Mouse (Mus musculus): ENCODE measurements around the gene Phactr3.
A peak's percentile ranks its signal among the peaks of the same experiment; 100 is the strongest.
"Not testable (repeated sequence)": the region's sequence is repeated elsewhere in the genome, so short reads cannot be mapped to it uniquely, and the experiment has no call there.

The Phactr3 gene

DNA sequence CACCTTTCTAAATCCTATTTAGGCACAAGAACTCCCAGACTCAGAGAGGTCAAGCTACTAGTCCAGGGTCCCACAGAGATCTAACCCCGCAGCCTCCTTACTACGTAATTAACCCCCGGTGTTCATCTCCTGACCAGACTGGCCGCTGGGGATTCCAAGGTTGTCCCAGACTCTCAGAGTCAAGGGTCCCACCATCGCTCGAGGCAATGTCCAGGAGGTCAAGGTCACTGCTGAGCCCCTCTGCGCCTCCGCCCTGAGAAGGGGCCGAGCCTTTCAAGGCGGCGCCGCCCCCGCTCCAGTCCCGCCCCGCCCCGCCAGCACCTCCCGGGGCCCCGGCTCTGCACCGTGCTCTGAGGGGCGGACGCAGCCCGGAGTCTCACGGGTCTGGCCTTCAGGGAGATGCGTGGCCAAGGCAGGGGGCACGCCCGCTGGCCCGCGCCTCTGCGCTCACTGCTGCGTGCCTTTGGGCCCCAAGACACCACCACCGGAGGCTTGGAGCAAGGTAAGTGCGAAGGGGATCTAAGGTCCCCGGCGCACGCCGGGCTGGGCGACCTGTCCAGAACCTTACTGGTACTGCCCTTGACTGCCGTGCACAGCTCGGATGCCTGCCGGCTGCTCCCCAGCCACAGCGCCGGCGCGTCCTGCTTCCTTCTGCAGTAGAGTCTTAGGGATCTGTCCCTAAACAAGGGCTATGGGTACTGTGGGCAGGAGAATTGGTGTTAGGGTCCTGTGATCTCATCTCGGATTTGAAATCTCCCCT, at the start of gene Phactr3:
TSS of gene Phactr3 (plus strand) at position 175 of the 760 bp plus-strand sequence.
- Histone ChIP-seq H3K27me3 (ENCODE audit: insufficient read depth, low read length) (peaks cover 80% of the 10 kb centered on the region), H3K4me3 (replicated peaks; ENCODE audit: low read length) (peak within 1 kb of the TSS; percentile 80), H3K9me3 (ENCODE audit: low read length) (no peaks in the 10 kb centered on the region), H3K36me3 (ENCODE audit: insufficient read depth, low read length) (no peaks in the 10 kb centered on the region), H3K4me1 (replicated peaks; ENCODE audit: low read depth, low read length) (peaks cover 41% of the 10 kb centered on the region)
- TF ChIP-seq NANOG (IDR thresholded peaks at IDR 0.05; ENCODE audit: borderline replicate concordance, low read length) (no peak), CTCF (conservative IDR thresholded peaks at IDR 0.05; ENCODE audit: low read length) (no peak), POU5F1 (IDR thresholded peaks at IDR 0.05; ENCODE audit: borderline replicate concordance, low read length) (no peak)

DNA sequence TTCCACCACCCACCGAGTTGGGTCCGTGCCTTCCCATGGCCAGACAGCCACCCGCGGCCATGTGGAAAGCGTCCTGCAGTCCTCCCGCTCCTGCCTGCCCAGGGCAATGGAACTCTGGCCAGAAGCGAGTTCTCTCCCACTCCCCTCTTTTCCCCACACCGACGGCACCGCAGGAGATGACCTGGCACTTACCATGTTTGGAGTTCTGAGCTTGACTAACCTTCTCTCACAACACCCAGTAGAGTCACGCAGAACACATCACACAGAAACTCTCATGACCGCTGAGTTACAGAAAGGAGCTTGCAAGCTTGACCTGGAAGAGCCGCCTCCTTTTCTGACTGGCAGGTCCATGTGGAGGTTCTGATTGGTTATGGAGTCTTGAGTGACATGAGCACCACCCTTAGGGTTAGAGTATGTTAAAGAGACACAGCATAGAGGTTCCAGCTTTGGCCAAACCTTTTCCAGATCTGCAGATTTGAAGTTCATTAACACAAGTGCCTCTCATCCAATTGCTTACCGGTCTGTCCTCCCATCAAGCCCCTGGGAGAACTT, 40.5 kb upstream of the Phactr3 start, which contains the start of gene Zfp931:
TSS of gene Zfp931 (minus strand) at position 311 of the 552 bp plus-strand sequence.
- not testable (repeated sequence) for H3K4me1 ChIP-seq (replicated peaks; ENCODE audit: low read depth, low read length); H3K36me3 ChIP-seq (ENCODE audit: insufficient read depth, low read length); H3K9me3 ChIP-seq (ENCODE audit: low read length); H3K27me3 ChIP-seq (ENCODE audit: insufficient read depth, low read length)
- peak within 1 kb of the TSS; percentile 78 for H3K4me3 ChIP-seq (replicated peaks; ENCODE audit: low read length)

- no peaks in the 10 kb centered on the region for H3K36me3 ChIP-seq (ENCODE audit: insufficient read depth, low read length)
- no peak for TF ChIP-seq NANOG (IDR thresholded peaks at IDR 0.05; ENCODE audit: borderline replicate concordance, low read length)
- no peak for TF ChIP-seq POU5F1 (IDR thresholded peaks at IDR 0.05; ENCODE audit: borderline replicate concordance, low read length)
- TF ChIP-seq CTCF (conservative IDR thresholded peaks at IDR 0.05; ENCODE audit: low read length), result no peak
- H3K9me3 ChIP-seq (ENCODE audit: low read length), result no peaks in the 10 kb centered on the region
- H3K27me3 ChIP-seq (ENCODE audit: insufficient read depth, low read length), result no peaks in the 10 kb centered on the region
- peaks cover 6% of the 10 kb centered on the region for H3K4me1 ChIP-seq (replicated peaks; ENCODE audit: low read depth, low read length)
- H3K4me3 ChIP-seq (replicated peaks; ENCODE audit: low read length), result no peak overlapping the region
These were observed 29.2 kb upstream of the Phactr3 start for GRCm38 (mm10) chr2:178089586-178089985.

DNA sequence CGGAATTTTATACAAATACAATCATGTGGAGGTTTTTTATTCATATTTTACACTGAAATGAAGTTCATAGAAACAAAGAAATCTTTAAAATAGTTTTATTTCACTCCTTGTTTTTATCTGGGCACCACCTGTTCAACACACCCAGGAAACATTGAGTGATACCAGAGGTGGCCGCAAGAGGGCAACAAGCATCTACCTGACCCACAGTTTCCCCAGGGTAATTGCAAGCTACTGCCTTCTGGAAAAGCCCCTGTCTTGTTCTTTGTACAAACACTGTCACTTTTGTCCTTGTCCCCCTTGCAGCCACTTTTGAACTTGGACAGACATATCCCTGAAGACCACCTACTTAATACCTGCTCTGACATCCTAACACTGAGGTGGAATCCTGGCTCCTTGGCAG, 20.8 kb upstream of the Phactr3 start:
- H3K4me3 ChIP-seq (replicated peaks; ENCODE audit: low read length), result no peak overlapping the region
- H3K9me3 ChIP-seq (ENCODE audit: low read length), result no peaks in the 10 kb centered on the region
- no peaks in the 10 kb centered on the region; the same call in 1 of the 2 replicates for H3K27me3 ChIP-seq (ENCODE audit: insufficient read depth, low read length)
- no peaks in the 10 kb centered on the region for H3K36me3 ChIP-seq (ENCODE audit: insufficient read depth, low read length)
- peak; percentile 84 for TF ChIP-seq CTCF (conservative IDR thresholded peaks at IDR 0.05; ENCODE audit: low read length)
- no peak for TF ChIP-seq POU5F1 (IDR thresholded peaks at IDR 0.05; ENCODE audit: borderline replicate concordance, low read length)
- no peaks in the 10 kb centered on the region; the same call in 1 of the 2 replicates for H3K4me1 ChIP-seq (replicated peaks; ENCODE audit: low read depth, low read length)

GRCm38 (mm10) chr2:178101957-178102356, 16.8 kb upstream of the Phactr3 start:
- Histone ChIP-seq H3K27me3 (ENCODE audit: insufficient read depth, low read length) (no peaks in the 10 kb centered on the region; the same call in 1 of the 2 replicates), H3K4me3 (replicated peaks; ENCODE audit: low read length) (no peak overlapping the region), H3K9me3 (ENCODE audit: low read length) (no peaks in the 10 kb centered on the region), H3K4me1 (replicated peaks; ENCODE audit: low read depth, low read length) (no peaks in the 10 kb centered on the region; the same call in 1 of the 2 replicates), H3K36me3 (ENCODE audit: insufficient read depth, low read length) (no peaks in the 10 kb centered on the region)
- TF ChIP-seq POU5F1 (IDR thresholded peaks at IDR 0.05; ENCODE audit: borderline replicate concordance, low read length), result no peak
- TF ChIP-seq NANOG (IDR thresholded peaks at IDR 0.05; ENCODE audit: borderline replicate concordance, low read length), result no peak
- TF ChIP-seq CTCF (conservative IDR thresholded peaks at IDR 0.05; ENCODE audit: low read length), result peak; percentile 82

DNA sequence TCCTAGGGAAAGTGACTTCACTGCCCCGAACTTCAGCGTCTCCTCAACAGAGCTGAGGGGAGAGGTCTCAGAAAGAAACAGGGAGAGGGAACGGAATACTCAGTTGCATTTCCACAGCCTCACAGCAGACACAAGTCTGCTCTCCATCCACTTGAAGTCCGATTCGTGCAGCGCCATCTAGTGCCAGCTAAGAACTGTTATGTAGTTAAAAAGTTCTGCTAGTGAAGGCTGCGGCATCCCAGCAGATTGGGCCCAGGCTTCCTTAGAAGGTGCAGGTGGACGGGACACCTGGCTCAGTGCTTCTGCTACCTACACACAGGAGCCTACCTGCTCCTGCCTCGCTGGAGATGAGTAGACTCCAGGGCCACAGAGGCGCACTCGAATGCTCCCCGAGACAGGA, 829 bp upstream of the Phactr3 start:
- Histone ChIP-seq H3K4me3 (replicated peaks; ENCODE audit: low read length) (no peak overlapping the region), H3K4me1 (replicated peaks; ENCODE audit: low read depth, low read length) (peaks cover 31% of the 10 kb centered on the region), H3K36me3 (ENCODE audit: insufficient read depth, low read length) (no peaks in the 10 kb centered on the region), H3K9me3 (ENCODE audit: low read length) (no peaks in the 10 kb centered on the region), H3K27me3 (ENCODE audit: insufficient read depth, low read length) (peaks cover 70% of the 10 kb centered on the region)
- TF ChIP-seq CTCF (conservative IDR thresholded peaks at IDR 0.05; ENCODE audit: low read length), result peak; percentile 46
- TF ChIP-seq POU5F1 (IDR thresholded peaks at IDR 0.05; ENCODE audit: borderline replicate concordance, low read length), result no peak

DNA sequence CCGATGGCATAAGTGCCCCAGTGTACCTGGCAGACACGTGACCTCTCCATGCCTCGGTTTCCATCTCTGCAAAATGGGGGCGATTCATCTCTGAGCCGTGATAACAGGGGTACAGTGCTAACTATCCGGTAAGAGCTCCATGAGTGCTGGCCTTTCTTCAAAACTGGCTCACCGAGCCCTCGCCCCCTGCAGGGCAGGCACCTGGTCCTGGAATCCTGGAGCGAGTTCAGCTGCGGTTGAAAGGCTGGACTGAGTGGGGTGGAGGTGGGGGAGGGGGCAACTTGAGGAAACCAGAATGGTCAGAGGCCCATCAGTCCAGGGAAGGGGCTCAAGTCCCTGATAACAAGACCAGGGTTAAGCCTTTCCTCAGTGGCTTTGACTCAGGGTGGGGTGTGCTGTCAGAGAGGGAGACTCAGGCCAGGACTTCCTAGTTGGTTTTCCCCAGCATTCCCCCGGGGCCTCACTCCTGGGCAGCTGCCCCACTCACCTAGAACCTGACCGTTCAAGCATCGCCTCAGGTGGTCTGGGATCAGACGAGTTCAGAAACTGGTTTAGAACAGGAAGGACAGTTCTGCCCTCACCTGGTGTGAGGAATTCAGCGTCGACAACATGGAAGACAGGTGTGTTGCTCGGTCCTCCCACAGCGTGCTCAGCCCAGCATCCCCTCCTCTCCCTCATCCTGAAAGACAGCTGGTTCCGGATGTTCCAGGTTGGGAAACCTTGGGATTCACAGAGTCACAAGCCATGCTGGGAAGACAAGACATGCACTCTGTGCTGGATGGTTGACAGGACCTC, 983 bp downstream of the Phactr3 start:
- peaks cover 44% of the 10 kb centered on the region for H3K4me1 ChIP-seq (replicated peaks; ENCODE audit: low read depth, low read length)
- no peak for TF ChIP-seq CTCF (conservative IDR thresholded peaks at IDR 0.05; ENCODE audit: low read length)
- no peak for TF ChIP-seq NANOG (IDR thresholded peaks at IDR 0.05; ENCODE audit: borderline replicate concordance, low read length)
- TF ChIP-seq POU5F1 (IDR thresholded peaks at IDR 0.05; ENCODE audit: borderline replicate concordance, low read length), result no peak
- no peaks in the 10 kb centered on the region for H3K9me3 ChIP-seq (ENCODE audit: low read length)
- peak overlapping the region; percentile 80 for H3K4me3 ChIP-seq (replicated peaks; ENCODE audit: low read length)
- H3K36me3 ChIP-seq (ENCODE audit: insufficient read depth, low read length), result no peaks in the 10 kb centered on the region
- H3K27me3 ChIP-seq (ENCODE audit: insufficient read depth, low read length), result peaks cover 88% of the 10 kb centered on the region

- H3K36me3 ChIP-seq (ENCODE audit: insufficient read depth, low read length), result no peaks in the 10 kb centered on the region
- peaks cover 92% of the 10 kb centered on the region for H3K27me3 ChIP-seq (ENCODE audit: insufficient read depth, low read length)
- no peak for TF ChIP-seq NANOG (IDR thresholded peaks at IDR 0.05; ENCODE audit: borderline replicate concordance, low read length)
- no peak for TF ChIP-seq POU5F1 (IDR thresholded peaks at IDR 0.05; ENCODE audit: borderline replicate concordance, low read length)
- TF ChIP-seq CTCF (conservative IDR thresholded peaks at IDR 0.05; ENCODE audit: low read length), result no peak
These were observed 1.5 kb downstream of the Phactr3 start for GRCm38 (mm10) chr2:178120356-178120645.

More at GRCm38 (mm10) chr2:178120356-178120645, 1.5 kb downstream of the Phactr3 start:
- Histone ChIP-seq H3K9me3 (ENCODE audit: low read length) (no peaks in the 10 kb centered on the region), H3K4me1 (replicated peaks; ENCODE audit: low read depth, low read length) (peaks cover 44% of the 10 kb centered on the region), H3K4me3 (replicated peaks; ENCODE audit: low read length) (no peak overlapping the region)
